Mouse (Mus musculus): Measurements from ENCODE around the gene Ccdc3.
"Not testable (repeated sequence)": the region's sequence is repeated elsewhere in the genome, so short reads cannot be mapped to it uniquely, and the experiment has no call there.

The Ccdc3 gene

DNA sequence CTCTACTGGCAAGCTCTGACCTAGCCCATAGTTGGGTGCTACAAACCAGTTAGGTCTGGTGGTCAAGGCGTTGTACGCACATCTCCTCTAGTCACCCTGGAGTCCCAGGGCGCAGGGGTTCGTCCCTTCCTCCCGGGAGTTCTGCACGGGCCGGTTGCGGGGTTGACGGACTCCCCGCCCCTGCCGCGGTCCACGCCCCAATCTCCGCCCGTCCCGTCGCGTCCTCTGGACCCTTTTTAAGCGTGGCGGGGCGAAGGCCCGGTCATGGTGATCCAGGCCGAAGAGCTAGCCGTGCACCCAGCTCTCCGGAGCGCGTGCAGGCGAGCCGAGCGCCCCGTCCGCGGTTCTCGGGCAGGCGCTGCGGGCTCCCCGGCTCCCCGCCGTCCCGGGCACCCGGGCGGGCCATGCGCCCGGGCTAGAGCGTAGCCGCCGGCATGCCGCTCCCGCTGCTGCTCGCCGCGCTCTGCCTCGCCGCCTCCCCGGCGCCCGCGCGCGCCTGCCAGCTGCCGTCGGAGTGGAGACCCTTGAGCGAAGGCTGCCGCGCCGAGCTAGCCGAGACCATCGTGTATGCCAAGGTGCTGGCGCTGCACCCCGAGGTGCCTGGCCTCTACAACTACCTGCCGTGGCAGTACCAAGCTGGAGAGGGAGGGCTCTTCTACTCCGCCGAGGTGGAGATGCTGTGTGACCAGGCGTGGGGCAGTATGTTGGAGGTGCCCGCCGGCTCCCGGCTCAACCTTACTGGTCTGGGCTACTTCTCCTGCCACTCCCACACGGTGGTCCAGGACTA, at the start of gene Ccdc3:
TSS of gene Ccdc3 (plus strand) at position 277 of the 787 bp plus-strand sequence.
- no peak for DNase-seq (ENCODE audit: extremely low spot score, low read depth, low spot score)

DNA sequence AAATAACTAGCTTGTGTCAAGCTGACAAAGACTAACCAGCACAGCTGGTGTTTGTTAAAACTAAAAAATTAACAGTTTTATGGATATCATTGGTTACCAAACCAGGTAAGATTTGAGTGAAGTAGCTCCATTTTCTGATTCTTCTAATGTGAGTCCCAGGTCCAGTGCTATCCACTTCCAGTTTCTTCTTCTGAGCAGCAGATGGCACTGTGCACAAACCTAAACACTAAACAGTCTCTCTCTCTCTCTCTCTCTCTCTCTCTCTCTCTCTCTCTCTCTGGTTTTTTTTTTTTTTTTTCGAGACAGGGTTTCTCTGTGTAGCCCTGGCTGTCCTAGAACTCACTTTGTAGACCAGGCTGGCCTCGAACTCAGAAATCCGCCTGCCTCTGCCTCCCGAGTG, 47.2 kb upstream of the Ccdc3 start:
- not testable (repeated sequence) for DNase-seq (ENCODE audit: extremely low spot score, low read depth, low spot score)

DNA sequence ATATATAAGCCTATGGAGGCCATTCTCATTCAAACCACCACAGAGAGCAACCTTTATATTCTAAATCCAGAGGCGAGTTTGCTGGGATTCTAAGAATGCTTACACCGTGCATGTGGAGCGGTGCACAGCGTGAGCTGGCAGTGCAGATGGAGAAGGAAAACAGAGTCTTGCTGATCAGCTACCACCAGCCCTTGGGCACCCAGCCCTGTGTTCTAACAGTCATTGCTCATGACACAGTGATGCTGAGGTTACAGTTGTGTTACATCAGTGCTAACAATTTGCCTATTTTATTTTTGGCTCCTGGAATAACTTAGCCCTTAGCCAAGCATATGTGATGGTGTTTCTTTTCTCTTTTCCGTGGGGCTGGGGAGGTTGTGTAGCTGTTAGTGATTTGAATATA, 42.7 kb upstream of the Ccdc3 start:
- DNase-seq (ENCODE audit: extremely low spot score, low read depth, low spot score) = no peak

DNA sequence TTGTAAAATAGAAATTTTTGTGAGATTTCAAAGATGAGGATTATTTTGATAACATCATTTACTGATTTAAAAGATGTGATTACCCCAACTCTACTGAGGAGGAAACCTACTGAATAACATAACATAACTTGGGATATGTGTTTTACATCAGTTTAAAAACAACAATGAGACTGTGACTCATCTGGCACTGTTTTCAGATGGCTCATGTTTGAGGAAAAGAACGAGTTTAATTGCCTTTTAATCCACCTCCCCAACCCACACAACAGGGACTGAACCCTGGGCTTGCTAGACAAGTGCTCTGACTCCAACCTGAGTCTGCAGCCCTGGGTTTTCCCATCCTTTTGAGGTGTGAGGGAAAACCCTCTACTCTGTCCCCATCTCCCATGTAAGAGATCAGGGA, 42.3 kb upstream of the Ccdc3 start:
- DNase-seq (ENCODE audit: extremely low spot score, low read depth, low spot score) = no peak

DNA sequence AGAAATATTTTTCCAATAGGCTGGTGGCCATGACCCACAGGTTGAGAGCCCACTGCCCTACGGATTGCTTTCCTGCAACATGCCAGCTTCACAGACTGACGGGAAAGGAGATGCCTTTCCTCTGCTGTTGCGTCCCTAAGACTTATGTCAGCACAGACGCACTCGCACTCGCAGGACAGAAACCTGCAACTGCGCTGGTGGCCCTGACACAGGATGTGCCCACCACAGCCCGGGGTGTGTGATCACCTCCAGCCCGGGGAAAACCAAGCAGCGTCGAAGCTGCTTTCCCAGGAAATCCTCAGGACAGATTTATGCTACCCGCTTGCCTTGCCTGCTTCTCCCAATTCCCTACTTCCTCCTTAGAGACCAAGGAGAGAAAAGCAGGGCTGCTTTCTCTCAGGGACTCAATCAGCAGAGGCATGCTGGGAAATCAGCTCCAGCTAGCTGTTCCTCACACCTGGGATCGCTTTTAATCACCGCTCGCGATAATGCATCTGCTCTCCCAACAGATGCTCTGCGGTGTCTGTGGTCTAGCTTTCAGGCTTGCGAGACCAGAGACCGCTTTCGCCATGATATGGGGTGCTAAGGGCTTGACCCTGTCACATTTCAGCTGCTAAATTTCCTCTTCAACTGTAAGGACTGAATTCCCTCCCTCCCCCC, 39.7 kb upstream of the Ccdc3 start:
- DNase-seq (ENCODE audit: extremely low spot score, low read depth, low spot score) = no peak

DNA sequence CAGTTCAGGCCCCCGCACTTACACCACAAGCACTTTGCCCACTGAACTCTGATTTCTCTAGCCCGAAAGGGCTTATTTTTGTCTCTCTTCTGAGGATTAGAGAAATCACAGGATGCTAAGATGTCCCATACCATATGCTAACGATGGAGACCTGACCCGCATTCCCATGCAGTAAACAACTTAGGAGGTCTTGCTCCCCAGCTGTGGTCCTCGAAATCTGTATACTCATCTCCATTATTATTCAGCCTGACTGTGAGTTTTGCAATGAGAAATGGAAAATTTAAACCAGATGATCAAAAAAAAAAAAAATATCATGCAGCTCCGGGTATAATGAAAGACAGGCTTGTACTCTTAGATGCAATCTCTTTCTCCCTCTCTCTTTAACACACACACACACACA, 38.4 kb upstream of the Ccdc3 start:
- no peak for DNase-seq (ENCODE audit: extremely low spot score, low read depth, low spot score)

DNA sequence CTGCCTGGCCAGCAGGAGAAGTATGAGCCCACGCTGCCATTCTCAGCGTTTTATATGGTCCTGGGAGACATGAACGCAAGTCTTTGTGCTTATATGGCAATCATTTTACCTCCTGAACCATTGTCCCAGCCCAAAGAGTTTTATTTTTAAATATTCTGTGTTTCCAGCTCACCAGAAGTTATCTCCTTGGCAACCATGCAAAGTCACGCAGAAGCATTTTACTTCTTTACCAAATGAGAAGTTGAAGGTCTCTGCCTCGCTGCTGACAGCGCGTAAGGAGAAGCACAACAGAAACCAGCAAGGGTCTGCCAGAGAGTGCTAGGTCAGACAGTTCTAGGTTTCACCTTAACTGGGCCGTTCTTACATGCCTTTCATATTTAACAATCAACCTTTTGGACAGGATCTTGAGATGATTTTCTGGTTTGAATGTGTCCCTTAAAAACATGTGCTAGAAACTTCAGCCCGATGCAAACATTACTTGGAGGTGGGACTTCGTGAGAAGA, 35.8 kb upstream of the Ccdc3 start:
- no peak for DNase-seq (ENCODE audit: extremely low spot score, low read depth, low spot score)

DNA sequence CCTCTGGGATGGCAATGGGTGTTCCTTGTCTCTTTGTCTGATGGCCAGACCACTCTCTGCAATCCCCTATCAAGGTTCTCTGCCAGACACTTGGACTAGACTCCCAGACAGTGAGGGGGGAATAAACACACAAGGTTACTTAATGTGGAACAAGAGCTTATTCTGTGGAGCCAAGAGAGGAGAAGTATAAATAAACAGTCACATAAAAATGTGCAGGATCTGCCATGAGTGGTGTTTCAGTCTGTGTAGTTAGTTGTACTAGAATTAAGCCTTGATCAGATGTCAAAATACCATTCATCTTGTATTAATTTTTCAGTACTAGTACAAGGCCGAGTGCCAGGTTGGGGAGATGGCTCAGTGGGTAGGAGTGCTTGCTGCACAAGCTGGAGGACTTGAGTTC, 34.7 kb upstream of the Ccdc3 start:
- DNase-seq (ENCODE audit: extremely low spot score, low read depth, low spot score) = no peak

DNA sequence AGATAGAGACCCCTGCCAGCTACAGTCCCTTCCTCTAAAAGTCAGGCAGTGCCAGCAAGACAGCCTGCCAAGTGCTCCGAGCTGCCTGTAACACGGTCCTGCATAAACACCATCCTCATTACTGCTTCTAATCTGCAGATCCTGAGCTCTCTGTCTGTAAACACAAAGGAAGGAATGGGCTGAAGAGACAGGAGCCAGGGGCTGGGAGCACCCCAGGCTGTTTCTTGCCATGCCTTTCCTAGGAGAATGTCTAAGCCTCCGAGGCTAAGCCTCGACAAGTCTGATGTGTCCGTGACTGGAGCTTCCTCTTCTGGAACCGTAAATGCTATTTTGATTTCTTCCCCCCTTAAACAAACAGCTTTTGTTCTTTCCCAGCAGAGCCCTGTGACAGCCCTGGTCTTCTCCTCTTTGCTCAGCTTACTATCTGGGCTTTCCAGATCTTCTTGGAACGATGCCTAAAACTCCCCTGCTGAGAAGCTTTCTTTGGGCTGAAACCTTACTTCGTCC, 24.7 kb upstream of the Ccdc3 start:
- DNase-seq (ENCODE audit: extremely low spot score, low read depth, low spot score) = no peak

DNA sequence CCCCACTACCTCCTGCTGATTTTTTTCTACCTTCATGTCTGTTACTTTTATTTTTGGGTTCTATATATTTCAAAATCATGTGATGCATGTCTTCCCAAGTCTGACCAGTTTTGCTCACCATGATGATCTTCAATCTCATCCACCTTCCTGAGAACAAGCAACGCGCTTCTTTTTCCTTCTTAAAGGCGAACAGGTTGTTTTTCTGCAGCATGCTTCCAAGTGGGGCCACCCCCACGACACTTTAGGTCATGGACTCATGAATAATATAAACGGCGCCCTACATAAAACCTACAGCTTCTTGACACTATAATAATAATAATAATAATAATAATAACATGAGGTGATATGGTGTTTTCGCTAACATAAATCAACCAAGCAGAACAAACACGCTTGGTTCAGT, 23.2 kb upstream of the Ccdc3 start:
- no peak for DNase-seq (ENCODE audit: extremely low spot score, low read depth, low spot score)

DNA sequence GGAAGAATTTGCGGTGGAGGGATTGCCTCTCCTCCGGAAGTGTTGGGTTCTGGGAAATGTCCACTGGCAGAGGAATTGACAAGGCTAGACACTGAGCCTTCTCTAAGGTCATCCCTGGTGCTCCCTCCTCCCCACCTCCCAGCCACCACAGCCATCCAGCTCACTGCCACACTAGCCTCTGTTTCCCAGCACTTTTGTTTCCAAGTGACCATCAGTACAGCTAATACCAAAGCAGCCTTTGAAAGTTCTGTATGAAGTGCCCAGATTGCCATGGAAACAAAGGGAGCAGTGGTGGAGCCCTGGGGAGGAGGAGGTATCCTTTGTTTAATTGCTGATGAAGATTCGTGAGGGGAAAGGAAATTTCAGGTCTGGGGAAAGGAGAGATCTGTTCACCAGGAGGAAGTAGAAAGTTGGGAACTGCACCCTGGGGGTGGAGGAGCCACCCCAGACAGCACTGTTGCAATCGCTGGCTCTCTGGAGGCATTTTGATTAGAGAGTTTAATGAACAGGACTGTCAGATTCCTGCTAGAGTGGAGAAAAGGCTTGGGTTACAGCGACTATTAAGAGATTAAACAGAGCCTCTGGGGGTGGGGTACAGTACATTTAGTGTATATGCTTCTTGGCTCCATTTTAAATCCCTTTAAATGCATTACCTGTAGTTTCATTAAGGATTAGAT, 20.6 kb upstream of the Ccdc3 start:
- no peak for DNase-seq (ENCODE audit: extremely low spot score, low read depth, low spot score)

DNA sequence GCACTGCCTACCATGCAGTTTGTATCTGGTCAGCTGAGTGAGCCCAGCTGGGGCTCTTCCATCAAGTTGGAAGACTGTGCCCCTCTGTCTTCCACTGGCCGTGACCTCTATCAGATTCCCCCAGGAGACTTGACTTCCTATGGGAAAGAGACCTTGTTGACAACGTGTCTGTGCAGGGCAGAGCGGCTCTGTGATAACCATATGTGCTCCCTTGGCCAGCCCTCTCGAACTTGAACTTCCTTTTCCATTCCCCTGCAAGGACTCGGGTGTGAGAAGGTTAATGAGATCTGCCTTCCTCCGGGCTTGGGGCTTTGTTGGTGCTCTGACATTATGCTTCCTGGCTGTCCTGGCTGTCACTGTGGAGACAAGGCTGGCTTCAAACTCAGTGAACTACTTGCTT, 12.1 kb upstream of the Ccdc3 start:
- DNase-seq (ENCODE audit: extremely low spot score, low read depth, low spot score) = no peak

DNA sequence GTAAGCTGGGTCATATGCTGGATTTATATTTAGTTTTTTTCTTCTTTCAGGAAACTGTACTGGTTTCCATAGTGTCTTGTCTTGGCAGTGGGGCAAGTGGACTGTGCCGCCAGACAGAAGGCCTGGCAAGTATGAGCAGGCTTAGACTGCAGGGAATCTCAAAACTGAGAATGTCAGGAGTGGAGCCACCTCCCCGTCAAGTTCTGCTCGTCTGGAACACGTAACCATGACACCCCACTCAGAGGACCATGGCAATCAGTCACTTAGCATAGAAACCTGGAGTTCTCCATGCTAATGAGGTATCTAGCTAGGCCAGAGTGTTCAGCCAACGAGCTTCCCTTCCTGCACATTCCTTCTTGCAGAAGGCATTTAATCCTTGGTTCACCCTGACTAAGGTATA, 10.2 kb upstream of the Ccdc3 start:
- no peak for DNase-seq (ENCODE audit: extremely low spot score, low read depth, low spot score)

DNA sequence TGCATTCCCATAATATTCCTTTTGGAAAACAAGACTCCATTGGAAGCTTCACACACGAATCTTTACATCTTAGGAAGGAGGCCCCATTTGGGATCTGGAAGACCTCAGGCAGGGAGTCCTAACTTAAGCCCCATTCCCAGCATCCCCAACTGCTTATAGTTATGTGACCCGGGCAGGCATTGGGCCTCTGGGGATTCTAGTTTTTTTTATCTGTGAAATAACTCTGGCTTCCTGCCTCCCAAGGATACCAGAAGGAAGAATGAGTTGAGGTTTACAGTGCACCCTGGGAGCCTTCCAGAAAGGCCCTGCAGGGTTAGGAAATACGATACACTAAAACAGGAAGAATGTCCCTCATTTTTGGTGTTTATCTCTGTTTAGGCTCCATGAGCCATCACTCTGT, 8.5 kb upstream of the Ccdc3 start:
- DNase-seq (ENCODE audit: extremely low spot score, low read depth, low spot score) = no peak

DNA sequence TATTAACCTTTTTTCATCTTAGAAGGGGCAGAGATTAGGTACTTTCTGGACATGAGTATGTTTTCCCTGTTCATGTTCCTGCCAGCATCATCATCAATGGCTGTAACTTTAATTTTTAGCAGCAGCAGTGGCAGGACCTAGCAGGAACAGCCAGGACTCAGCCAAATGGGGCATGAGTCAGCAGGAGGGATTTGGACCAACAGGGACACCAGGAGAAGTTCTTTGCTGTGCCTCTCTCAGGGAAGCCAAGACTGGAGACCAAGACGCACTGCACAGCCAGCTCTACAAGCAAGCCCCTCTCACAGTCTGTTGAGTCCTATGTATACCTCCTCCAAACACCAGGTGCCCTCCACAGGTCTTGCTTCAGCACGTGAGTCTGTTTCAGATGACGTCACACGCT, 5.5 kb upstream of the Ccdc3 start:
- DNase-seq (ENCODE audit: extremely low spot score, low read depth, low spot score) = no peak

DNA sequence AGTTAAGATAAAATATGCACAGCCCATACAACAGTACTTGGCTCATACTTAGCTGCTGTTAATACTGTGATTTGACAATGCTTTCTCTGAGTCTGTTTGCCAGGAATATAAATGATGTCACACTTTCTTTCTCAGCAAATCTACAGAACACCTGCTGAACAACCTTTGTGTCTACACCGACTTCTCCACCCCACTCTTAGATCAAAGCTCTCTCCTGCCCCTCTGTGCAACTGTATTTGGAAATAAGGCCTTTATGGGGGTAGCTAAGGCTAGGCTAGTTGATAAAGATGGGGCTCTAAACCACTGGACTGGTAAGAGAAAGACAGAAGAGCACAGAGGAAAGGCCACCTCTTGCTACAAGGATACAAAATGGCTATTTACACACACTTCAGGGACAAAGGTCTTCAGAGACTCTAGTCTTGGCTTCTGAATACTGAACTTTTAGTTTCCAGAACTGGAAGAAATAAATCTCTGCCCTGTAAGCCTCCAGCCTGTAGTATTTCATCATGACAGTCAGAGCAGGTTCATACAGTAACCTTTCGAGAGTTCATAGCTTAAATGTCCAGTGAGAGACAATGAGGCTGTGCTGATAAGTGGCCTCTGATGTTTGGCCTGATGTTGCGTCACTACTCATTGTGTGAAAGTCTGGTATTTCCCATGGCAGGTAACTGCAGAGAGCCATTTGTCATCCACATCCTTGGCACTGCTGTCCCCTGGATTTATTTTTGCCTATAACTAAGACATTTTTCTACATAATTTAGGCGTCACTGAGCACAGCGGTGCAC, 2.4 kb upstream of the Ccdc3 start:
- no peak for DNase-seq (ENCODE audit: extremely low spot score, low read depth, low spot score)

DNA sequence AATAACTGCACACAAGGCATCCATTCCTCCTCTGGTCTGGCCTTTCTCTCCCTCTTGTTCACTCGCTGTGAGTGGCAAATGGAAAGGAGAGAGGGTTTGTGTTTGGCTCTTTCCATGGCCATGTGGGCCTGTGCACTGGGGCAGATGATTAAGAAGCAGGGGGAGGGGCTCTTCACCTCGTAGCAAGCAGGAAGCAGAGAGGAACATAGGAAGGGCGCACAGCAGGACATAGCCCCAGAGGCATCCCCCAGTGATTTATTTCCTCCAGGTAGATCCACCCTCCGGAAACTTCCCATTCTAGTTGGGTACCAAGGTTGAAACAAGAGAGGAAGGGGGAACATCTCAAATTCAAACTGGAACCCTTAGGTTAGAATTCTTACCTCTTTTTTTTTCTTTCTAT, 2.4 kb downstream of the Ccdc3 start:
- no peak for DNase-seq (ENCODE audit: extremely low spot score, low read depth, low spot score)

DNA sequence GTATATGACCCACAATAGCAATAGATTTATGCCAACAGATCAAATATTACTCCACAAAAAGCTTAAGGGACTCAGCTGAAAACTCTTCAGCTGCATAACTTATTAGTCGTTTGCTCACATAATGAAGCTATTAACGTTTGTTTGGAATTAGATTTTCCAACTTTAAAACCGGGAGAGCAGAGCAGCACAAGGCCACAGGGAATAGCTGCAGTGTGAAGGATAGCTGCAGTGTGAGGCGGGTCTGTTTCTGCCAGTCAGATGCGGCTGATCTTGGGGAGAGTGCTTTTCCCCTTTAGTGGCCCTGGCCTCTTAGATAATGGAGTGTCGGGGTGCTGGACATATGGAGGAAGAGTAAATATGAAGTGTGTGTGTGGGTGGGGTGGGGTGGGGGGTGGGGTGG, 6.9 kb downstream of the Ccdc3 start:
- DNase-seq (ENCODE audit: extremely low spot score, low read depth, low spot score) = no peak

DNA sequence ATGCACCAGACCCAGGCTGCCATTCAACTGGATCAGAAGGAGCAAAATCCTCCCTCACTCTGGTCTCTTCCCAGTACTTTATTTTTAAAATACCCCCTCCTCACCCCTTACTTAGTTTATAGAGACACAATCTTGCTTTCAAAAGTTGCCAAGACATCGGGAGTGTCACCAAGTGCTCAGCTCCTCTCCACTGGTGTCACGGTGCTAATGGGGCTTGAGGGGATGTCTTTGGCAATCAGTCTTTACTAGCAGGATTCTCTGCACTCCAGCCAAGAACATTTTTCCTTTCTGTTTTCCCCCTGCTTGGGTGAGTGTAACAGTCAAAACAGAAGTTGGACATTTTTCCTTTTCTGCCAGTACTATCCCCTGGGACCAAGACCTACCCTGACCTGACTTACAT, 10.3 kb downstream of the Ccdc3 start:
- DNase-seq (ENCODE audit: extremely low spot score, low read depth, low spot score) = no peak

DNA sequence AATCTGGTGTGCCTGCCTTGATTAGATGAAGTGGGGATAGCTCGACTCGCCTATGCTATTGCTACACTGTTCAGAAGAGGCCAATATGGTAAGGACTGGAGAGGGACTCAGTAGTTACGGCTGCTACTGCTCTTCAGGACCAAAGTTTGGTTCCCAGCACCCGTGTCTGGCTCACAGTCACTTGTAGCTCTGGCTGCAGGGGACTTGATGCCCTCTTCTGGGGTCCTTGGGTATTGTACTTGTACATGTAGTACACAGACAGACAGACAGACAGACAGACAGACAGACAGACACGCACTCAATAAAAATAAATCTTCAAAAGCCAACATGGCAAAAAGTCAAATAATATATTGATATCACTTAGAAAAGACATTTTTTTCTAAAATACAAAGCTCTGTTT, 17.1 kb downstream of the Ccdc3 start:
- no peak for DNase-seq (ENCODE audit: extremely low spot score, low read depth, low spot score)

DNA sequence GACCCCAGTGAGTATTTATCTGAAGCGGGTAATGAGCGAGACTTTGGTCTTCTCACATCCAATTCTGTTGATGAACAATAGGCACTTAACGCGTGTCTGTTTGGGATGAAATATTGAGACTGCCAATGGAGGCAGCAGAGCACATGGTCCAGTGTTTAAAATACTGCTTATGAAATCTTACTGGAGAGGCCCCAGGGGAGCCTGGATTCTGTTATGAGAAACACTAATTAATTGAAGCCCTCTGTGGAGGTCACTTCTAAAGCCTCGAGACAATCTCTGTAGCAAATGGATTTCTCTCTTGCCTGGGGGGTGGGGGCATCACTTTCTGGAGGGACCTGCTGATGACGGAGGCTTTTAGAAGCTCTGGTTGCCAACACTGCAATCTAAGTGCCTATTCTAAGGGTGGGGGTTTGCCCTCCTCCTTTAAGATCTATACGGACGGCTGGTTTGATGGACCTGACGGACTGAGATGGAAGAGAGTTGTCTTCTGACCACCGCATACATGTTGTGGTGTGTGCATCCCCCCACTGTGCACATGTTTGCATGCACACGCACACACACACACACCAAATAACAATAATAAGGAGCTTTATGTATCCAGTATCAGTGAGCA, 22.8 kb downstream of the Ccdc3 start:
- no peak for DNase-seq (ENCODE audit: extremely low spot score, low read depth, low spot score)
